Mouse (Mus musculus): ENCODE measurements around the gene Myrf. TPM values are rescaled to one million over a fixed set of nuclear protein-coding genes. Genes with fewer than 3 reads are reported as not detected.

Gene Myrf
- total and polyA plus RNA-seq, 2 experiments from 2014 or later, result 0.91 to 2.2 TPM

DNA sequence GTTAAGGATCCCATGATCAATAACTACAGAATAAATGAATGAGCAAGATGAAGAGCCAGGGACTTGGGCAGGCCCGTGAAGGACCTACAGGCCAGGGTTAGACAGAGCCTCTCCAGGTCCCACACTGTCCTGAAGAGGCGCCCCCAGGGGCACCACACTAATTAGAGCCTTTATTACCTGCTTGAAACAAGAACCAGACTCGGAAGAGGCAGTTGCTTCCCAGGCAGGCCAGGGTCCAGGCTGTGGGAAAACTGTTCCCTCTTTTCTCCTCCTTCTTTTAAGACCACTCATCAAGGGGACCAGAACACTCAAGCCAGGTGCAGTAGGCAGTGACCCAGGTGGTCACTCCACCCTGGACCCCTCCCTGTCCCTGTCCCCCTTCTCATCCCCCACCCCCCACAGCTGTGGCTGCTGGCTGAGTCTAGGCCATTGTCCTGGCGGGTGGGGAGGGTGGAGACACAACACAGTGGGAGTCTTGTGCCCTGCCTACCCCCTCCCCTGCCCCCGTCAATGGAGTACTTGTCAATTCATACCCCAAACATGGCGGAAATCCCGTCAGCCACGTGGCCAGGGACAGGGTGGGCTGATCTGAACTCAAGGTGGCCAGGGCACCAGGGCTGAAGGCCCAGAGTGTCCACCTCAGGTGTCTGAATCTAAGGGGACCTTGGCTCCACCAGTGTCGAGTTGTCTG, 8.1 kb downstream of the Myrf start:
- DNase-seq (ENCODE audit: low spot score) (no peak), ATAC-seq (ENCODE audit: low FRiP score) (no peak)
- Histone ChIP-seq H3K36me3 (ENCODE audit: insufficient read depth, low read length) (no peaks in the 10 kb centered on the region), H3K4me1 (ENCODE audit: insufficient read depth, low read length) (no peaks in the 10 kb centered on the region), H3K4me3 (ENCODE audit: low read depth, low read length) (no peak overlapping the region), H3K27ac (ENCODE audit: low read depth, low read length) (no peak overlapping the region), H3K9me3 (ENCODE audit: low read length) (no peaks in the 10 kb centered on the region), H3K4me2 (ENCODE audit: low read depth, low read length, poor library complexity, severe bottlenecking) (no peak overlapping the region), H3K27me3 (ENCODE audit: insufficient read depth, low read length) (no peaks in the 10 kb centered on the region; the same call in 1 of the 2 replicates), H3K9ac (replicated peaks; ENCODE audit: low read length, poor library complexity, severe bottlenecking) (no peak overlapping the region)
- no peak for TF ChIP-seq CTCF (IDR thresholded peaks at IDR 0.05)
- WGBS, result 40% methylated on average over 9 of the region's 9 CpGs

DNA sequence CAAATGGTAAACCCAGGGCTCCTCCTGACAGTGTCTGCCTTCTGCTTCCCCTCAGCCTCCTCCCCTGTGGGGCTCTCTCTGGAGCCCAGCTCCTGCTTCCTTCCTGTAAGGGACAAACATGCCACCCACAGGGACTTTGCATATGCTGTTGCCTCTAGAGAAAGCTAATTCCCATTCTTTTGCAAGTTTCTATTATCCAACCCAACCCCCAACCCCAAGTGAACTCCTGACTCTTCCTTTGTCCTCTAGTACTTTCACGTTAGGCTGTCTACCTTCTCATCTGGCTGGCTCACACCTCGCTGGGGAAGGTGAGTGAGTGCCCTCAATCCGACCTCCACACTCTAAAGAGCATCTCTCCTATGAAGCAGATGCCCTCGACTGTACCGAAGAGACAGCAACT, 8.7 kb downstream of the Myrf start:
- no peak overlapping the region for H3K27ac ChIP-seq (ENCODE audit: low read depth, low read length)
- H3K27me3 ChIP-seq (ENCODE audit: insufficient read depth, low read length), result no peaks in the 10 kb centered on the region; the same call in 1 of the 2 replicates
- no peak overlapping the region for H3K4me3 ChIP-seq (ENCODE audit: low read depth, low read length)
- no peaks in the 10 kb centered on the region for H3K36me3 ChIP-seq (ENCODE audit: insufficient read depth, low read length)
- H3K4me1 ChIP-seq (ENCODE audit: insufficient read depth, low read length), result no peaks in the 10 kb centered on the region
- H3K9me3 ChIP-seq (ENCODE audit: low read length), result no peaks in the 10 kb centered on the region
- no peak for TF ChIP-seq CTCF (IDR thresholded peaks at IDR 0.05)
- ATAC-seq (ENCODE audit: low FRiP score), result no peak
- DNase-seq (ENCODE audit: low spot score), result no peak
- H3K9ac ChIP-seq (replicated peaks; ENCODE audit: low read length, poor library complexity, severe bottlenecking), result no peak overlapping the region
- 19% methylated on average over 5 of the region's 5 CpGs for WGBS
- no peak overlapping the region for H3K4me2 ChIP-seq (ENCODE audit: low read depth, low read length, poor library complexity, severe bottlenecking)

DNA sequence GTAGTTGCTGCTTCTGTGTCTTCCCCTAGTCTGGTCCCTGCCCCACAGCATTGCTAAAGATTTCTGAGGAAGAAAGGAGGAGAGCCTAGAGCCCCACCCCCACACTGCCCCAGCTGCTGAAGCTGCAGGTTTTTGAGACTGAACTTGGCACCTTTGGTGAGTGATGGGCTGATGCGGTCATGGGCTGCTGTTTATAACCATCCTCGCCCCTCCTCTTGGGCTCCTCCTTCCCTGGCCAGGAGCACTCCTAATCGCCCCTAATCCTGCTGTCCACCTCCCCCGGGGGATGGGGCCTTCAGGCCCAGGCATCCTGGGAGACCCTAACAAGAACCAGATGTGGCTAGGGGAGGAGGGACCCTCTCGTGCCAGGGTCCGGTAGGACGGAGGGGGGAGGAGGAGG, 9.5 kb downstream of the Myrf start:
- Histone ChIP-seq H3K9me3 (ENCODE audit: low read length) (no peaks in the 10 kb centered on the region), H3K4me3 (ENCODE audit: low read depth, low read length) (no peak overlapping the region), H3K27me3 (ENCODE audit: insufficient read depth, low read length) (no peaks in the 10 kb centered on the region; the same call in 1 of the 2 replicates), H3K36me3 (ENCODE audit: insufficient read depth, low read length) (no peaks in the 10 kb centered on the region), H3K27ac (ENCODE audit: low read depth, low read length) (no peak overlapping the region), H3K4me2 (ENCODE audit: low read depth, low read length, poor library complexity, severe bottlenecking) (no peak overlapping the region), H3K4me1 (ENCODE audit: insufficient read depth, low read length) (no peaks in the 10 kb centered on the region), H3K9ac (replicated peaks; ENCODE audit: low read length, poor library complexity, severe bottlenecking) (no peak overlapping the region)
- TF ChIP-seq CTCF (IDR thresholded peaks at IDR 0.05), result no peak
- 12% methylated on average over 7 of the region's 7 CpGs for WGBS
- DNase-seq (ENCODE audit: low spot score) (no peak), ATAC-seq (ENCODE audit: low FRiP score) (no peak)

DNA sequence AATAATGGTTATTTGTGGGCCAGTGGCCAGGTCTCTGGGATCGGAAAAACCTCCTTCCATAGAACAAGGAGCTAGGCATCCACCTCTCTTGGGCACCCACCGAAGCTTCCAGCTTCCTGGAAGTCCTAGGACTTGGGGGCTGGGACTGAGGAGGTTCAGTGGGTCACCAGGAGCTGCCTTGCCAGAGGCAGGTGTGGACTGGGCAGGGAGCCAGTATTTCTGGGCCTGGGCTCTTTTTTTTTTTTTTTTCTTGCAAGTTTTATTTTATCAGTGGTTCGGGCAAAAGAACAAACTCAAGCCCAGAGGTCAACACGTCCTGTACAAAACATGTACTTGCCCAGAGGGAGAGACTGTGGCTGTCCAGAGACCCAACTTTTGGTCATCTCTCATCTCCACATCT, 14.8 kb downstream of the Myrf start:
- 86% methylated on average over 4 of the region's 4 CpGs for WGBS
- DNase-seq (ENCODE audit: low spot score), result no peak

DNA sequence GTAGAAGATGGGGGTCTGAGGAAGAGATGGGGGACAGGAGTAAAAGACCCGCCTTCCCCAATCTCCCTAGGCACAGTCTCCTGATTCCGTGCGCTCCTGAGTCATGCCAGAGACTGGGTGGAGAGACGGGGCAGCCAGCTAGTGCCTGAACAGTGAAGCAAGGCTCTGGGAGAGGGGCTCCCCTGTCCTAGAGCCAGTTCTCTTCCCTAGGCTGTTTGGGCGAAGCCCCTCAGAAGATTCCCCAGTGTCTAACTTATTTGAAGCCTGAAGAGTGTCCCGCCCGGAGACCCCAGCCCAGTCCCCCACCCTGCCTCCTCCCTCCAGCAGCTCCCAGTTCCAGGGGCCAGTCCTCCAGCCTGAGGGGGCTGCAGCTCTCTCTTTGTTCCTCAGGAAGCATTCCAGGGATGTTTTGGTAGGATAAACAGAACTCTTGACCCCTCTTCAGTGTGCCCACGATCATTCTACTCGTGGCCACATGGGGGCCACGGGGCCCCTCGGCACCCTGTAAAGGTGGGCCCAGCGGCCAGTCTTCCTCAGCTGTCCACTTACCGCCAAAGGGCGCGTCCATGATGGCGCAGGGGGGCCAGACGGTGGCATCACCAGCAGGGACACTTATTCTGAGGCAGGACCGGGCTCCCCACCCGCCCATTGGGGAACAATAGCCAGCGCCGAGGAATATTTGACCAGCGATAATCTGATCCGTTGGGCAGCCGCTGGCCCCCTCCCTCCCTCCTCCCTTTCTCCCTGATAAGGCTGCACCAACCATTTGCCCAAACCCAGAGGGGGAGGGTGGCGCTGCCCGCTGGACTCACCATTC, 15.7 kb downstream of the Myrf start:
- no peak overlapping the region for H3K27ac ChIP-seq (ENCODE audit: low read depth, low read length)
- H3K4me2 ChIP-seq (ENCODE audit: low read depth, low read length, poor library complexity, severe bottlenecking), result no peak overlapping the region
- no peak for ATAC-seq (ENCODE audit: low FRiP score)
- no peak for DNase-seq (ENCODE audit: low spot score)
- H3K36me3 ChIP-seq (ENCODE audit: insufficient read depth, low read length), result no peaks in the 10 kb centered on the region
- H3K4me3 ChIP-seq (ENCODE audit: low read depth, low read length), result no peak overlapping the region
- 32% methylated on average over 26 of the region's 26 CpGs for WGBS
- no peak for TF ChIP-seq CTCF (IDR thresholded peaks at IDR 0.05)
- no peaks in the 10 kb centered on the region for H3K9me3 ChIP-seq (ENCODE audit: low read length)
- no peaks in the 10 kb centered on the region for H3K4me1 ChIP-seq (ENCODE audit: insufficient read depth, low read length)
- H3K27me3 ChIP-seq (ENCODE audit: insufficient read depth, low read length), result no peaks in the 10 kb centered on the region
- H3K9ac ChIP-seq (replicated peaks; ENCODE audit: low read length, poor library complexity, severe bottlenecking), result no peak overlapping the region

More for the DNA sequence above, 14.8 kb downstream of the Myrf start:
- Histone ChIP-seq H3K4me2 (ENCODE audit: low read depth, low read length, poor library complexity, severe bottlenecking) (no peak overlapping the region), H3K27ac (ENCODE audit: low read depth, low read length) (no peak overlapping the region), H3K9ac (replicated peaks; ENCODE audit: low read length, poor library complexity, severe bottlenecking) (no peak overlapping the region), H3K4me1 (ENCODE audit: insufficient read depth, low read length) (no peaks in the 10 kb centered on the region), H3K9me3 (ENCODE audit: low read length) (no peaks in the 10 kb centered on the region), H3K4me3 (ENCODE audit: low read depth, low read length) (no peak overlapping the region), H3K36me3 (ENCODE audit: insufficient read depth, low read length) (no peaks in the 10 kb centered on the region), H3K27me3 (ENCODE audit: insufficient read depth, low read length) (no peaks in the 10 kb centered on the region)
- no peak for TF ChIP-seq CTCF (IDR thresholded peaks at IDR 0.05)
- no peak for ATAC-seq (ENCODE audit: low FRiP score)

DNA sequence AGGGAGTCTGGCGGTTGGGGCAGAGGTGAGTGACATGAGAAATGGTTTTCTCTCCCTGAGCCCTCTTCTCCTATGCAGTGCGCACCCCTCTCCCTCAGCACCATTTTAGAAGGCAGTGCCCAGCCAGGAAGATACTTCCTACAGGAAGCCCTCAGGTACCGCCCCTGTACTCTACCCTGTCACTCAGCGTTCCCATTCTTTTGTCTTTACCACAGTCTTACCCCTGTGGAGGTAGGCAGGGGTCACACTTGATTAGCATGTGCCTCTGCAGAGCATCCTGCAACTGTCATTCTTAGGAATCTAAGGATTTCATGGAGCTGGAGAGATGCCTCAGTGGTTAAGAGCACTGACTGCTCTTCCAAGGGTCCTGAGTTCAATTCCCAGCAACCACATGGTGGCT, 17.0 kb downstream of the Myrf start:
- Histone ChIP-seq H3K27me3 (ENCODE audit: insufficient read depth, low read length) (no peaks in the 10 kb centered on the region), H3K4me3 (ENCODE audit: low read depth, low read length) (no peak overlapping the region), H3K27ac (ENCODE audit: low read depth, low read length) (no peak overlapping the region), H3K36me3 (ENCODE audit: insufficient read depth, low read length) (no peaks in the 10 kb centered on the region), H3K9ac (replicated peaks; ENCODE audit: low read length, poor library complexity, severe bottlenecking) (no peak overlapping the region), H3K4me1 (ENCODE audit: insufficient read depth, low read length) (no peaks in the 10 kb centered on the region), H3K4me2 (ENCODE audit: low read depth, low read length, poor library complexity, severe bottlenecking) (no peak overlapping the region), H3K9me3 (ENCODE audit: low read length) (no peaks in the 10 kb centered on the region)
- ATAC-seq (ENCODE audit: low FRiP score) (no peak), DNase-seq (ENCODE audit: low spot score) (no peak)
- no peak for TF ChIP-seq CTCF (IDR thresholded peaks at IDR 0.05)
- WGBS, result 75% methylated on average over 4 of the region's 4 CpGs

All from midbrain, postnatal 0 days (tissue).